Mouse (Mus musculus) CH12.LX (cell line): Measurements from ENCODE around the gene Bmf.
A peak's percentile ranks its signal among the peaks of the same experiment; 100 is the strongest.

Source experiments
- CHD2 ChIP-seq: IDR thresholded peaks from 2 replicates; pipeline ENCODE4 v1.6.1; 2011; ENCODE audit warnings: low read length, improper control_type of control experiment
- CTCF ChIP-seq, 2 experiments: IDR thresholded peaks in 1 of 2; conservative IDR thresholded peaks in 1 of 2; 2 replicates each; pipeline ENCODE4 v1.5.1; 2011 to 2012; ENCODE audit warnings: low read depth in 2 of 2, low read length in 2 of 2, improper control_type of control experiment in 1 of 2, inconsistent platforms in 1 of 2, mild to moderate bottlenecking in 1 of 2, moderate library complexity in 1 of 2
- ELF1 ChIP-seq: IDR thresholded peaks from 2 replicates; pipeline ENCODE4 v1.6.1; 2014; ENCODE audit warnings: low read depth, mild to moderate bottlenecking, inconsistent platforms, low read length, improper control_type of control experiment
- MAFK ChIP-seq: IDR thresholded peaks from 2 replicates; pipeline ENCODE4 v1.6.1; 2011; ENCODE audit warnings: low read length, improper control_type of control experiment; ENCODE audit not compliant: insufficient replicate concordance
- POLR2A ChIP-seq: IDR thresholded peaks from 2 replicates; pipeline ENCODE4 v1.6.1; 2011; ENCODE audit warnings: low read depth, mild to moderate bottlenecking, improper control_type of control experiment, low read length
- RAD21 ChIP-seq: IDR thresholded peaks from 2 replicates; pipeline ENCODE4 v1.6.1; 2011; ENCODE audit warnings: low read depth, mild to moderate bottlenecking, low read length, improper control_type of control experiment, moderate library complexity
- SIN3A ChIP-seq: IDR thresholded peaks from 2 replicates; pipeline ENCODE4 v1.6.1; 2012; ENCODE audit warnings: low read length, improper control_type of control experiment, inconsistent platforms
- TCF12 ChIP-seq: IDR thresholded peaks from 2 replicates; pipeline ENCODE4 v1.6.1; 2014; ENCODE audit warnings: low read depth, mild to moderate bottlenecking, inconsistent platforms, low read length, improper control_type of control experiment
- USF2 ChIP-seq: conservative IDR thresholded peaks from 2 replicates; pipeline ENCODE4 v1.6.1; 2011; ENCODE audit warnings: low read depth, low read length, improper control_type of control experiment
- ZC3H11A ChIP-seq: IDR thresholded peaks from 2 replicates; pipeline ENCODE4 v1.6.1; 2012; ENCODE audit warnings: low read depth, mild to moderate bottlenecking, inconsistent platforms, low read length, improper control_type of control experiment

- TF ChIP-seq POLR2A (no peak), RAD21 (peak; percentile 97), CTCF (conservative IDR thresholded peaks at IDR 0.05 in 1 of 2, IDR thresholded peaks at IDR 0.05 in 1 of 2; ENCODE audit: low read depth in 2 of 2, low read length in 2 of 2) (peak; percentile 96 to 99), CHD2 (no peak), SIN3A (no peak), MAFK (no peak), TCF12 (no peak), ELF1 (no peak), USF2 (no peak), ZC3H11A (peak; percentile 87)
Observed at GRCm38 (mm10) chr2:118486933-118487332, 62.6 kb downstream of the Bmf start.
